Mouse (Mus musculus): ENCODE results near the gene D130043K22Rik. TPM values are rescaled to one million over a fixed set of nuclear protein-coding genes. Genes with fewer than 3 reads are reported as not detected.

The D130043K22Rik gene
- polyA plus RNA-seq, 1 experiment from 2014 or later, result 9.6 TPM

- no peak for ATAC-seq
- H3K27ac ChIP-seq (ENCODE audit: low read depth, low read length), result no peak overlapping the region
- no peak overlapping the region for H3K9ac ChIP-seq (ENCODE audit: low read depth, low read length)
- peaks cover 19% of the 10 kb centered on the region for H3K36me3 ChIP-seq (ENCODE audit: control insufficient read depth, insufficient read depth, low read length)
- 0 out of 2 replicates have a peak, but pooled peaks cover 4% of the 10 kb centered on the region for H3K9me3 ChIP-seq (ENCODE audit: control insufficient read depth, low read length)
- no peak overlapping the region for H3K4me3 ChIP-seq (ENCODE audit: low read length)
- no peaks in the 10 kb centered on the region for H3K4me1 ChIP-seq (ENCODE audit: control insufficient read depth, insufficient read depth, low read depth, low read length)
- no peaks in the 10 kb centered on the region for H3K27me3 ChIP-seq (replicated peaks; ENCODE audit: control insufficient read depth, insufficient read depth, low read length)
- 84% methylated on average over 6 of the region's 6 CpGs for WGBS
- no peak overlapping the region for H3K4me2 ChIP-seq (ENCODE audit: low read length)
Measured at GRCm38 (mm10) chr13:24880208-24880607, 35.3 kb downstream of the D130043K22Rik start.

GRCm38 (mm10) chr13:24880704-24881103 lies 35.8 kb downstream of the D130043K22Rik start:
- H3K27ac ChIP-seq (ENCODE audit: low read depth, low read length), result no peak overlapping the region
- 94% methylated on average over 5 of the region's 5 CpGs for WGBS
- H3K4me1 ChIP-seq (ENCODE audit: control insufficient read depth, insufficient read depth, low read depth, low read length), result no peaks in the 10 kb centered on the region
- H3K27me3 ChIP-seq (replicated peaks; ENCODE audit: control insufficient read depth, insufficient read depth, low read length), result no peaks in the 10 kb centered on the region
- H3K4me3 ChIP-seq (ENCODE audit: low read length), result no peak overlapping the region
- no peak overlapping the region for H3K4me2 ChIP-seq (ENCODE audit: low read length)
- ATAC-seq, result no peak
- H3K36me3 ChIP-seq (ENCODE audit: control insufficient read depth, insufficient read depth, low read length), result peaks cover 22% of the 10 kb centered on the region
- H3K9me3 ChIP-seq (ENCODE audit: control insufficient read depth, low read length), result 0 out of 2 replicates have a peak, but pooled peaks cover 4% of the 10 kb centered on the region
- no peak overlapping the region for H3K9ac ChIP-seq (ENCODE audit: low read depth, low read length)

GRCm38 (mm10) chr13:24882411-24882810 lies 37.5 kb downstream of the D130043K22Rik start:
- WGBS, result 95% methylated on average over 6 of the region's 6 CpGs
- no peaks in the 10 kb centered on the region for H3K4me1 ChIP-seq (ENCODE audit: control insufficient read depth, insufficient read depth, low read depth, low read length)
- H3K9ac ChIP-seq (ENCODE audit: low read depth, low read length), result no peak overlapping the region
- H3K4me2 ChIP-seq (ENCODE audit: low read length), result no peak overlapping the region
- H3K36me3 ChIP-seq (ENCODE audit: control insufficient read depth, insufficient read depth, low read length), result peaks cover 22% of the 10 kb centered on the region
- no peak overlapping the region for H3K4me3 ChIP-seq (ENCODE audit: low read length)
- ATAC-seq, result no peak
- H3K27me3 ChIP-seq (replicated peaks; ENCODE audit: control insufficient read depth, insufficient read depth, low read length), result no peaks in the 10 kb centered on the region
- no peak overlapping the region for H3K27ac ChIP-seq (ENCODE audit: low read depth, low read length)
- H3K9me3 ChIP-seq (ENCODE audit: control insufficient read depth, low read length), result 0 out of 2 replicates have a peak, but pooled peaks cover 4% of the 10 kb centered on the region

DNA sequence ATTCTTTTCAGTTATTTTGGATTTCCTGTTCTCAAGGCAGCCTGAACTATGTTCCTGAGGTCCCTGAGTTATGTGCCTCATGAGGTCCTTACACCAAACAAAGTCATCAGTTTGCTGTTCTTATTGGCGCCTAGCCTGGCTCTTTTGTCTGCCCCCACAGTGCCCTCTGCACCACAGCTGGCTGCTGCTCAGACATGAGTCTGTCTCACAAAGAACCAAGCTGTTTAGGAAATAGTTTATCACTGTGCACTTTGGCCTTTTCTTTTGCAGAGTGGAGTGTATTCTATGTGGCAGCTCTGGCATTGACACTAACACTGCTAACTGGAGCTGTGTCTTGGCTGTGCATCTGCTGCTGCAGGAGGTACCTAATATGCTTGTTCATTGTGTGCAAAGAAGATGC lies 44.6 kb downstream of the D130043K22Rik start:
- Histone ChIP-seq H3K9ac (ENCODE audit: low read depth, low read length) (no peak overlapping the region), H3K27ac (ENCODE audit: low read depth, low read length) (no peak overlapping the region), H3K4me3 (ENCODE audit: low read length) (no peak overlapping the region), H3K36me3 (ENCODE audit: control insufficient read depth, insufficient read depth, low read length) (peaks cover 7% of the 10 kb centered on the region), H3K4me1 (ENCODE audit: control insufficient read depth, insufficient read depth, low read depth, low read length) (no peaks in the 10 kb centered on the region), H3K4me2 (ENCODE audit: low read length) (no peak overlapping the region), H3K9me3 (ENCODE audit: control insufficient read depth, low read length) (no peaks in the 10 kb centered on the region), H3K27me3 (replicated peaks; ENCODE audit: control insufficient read depth, insufficient read depth, low read length) (no peaks in the 10 kb centered on the region)
- no peak for ATAC-seq
- 48% methylated on average over 1 of the region's 1 CpGs for WGBS

DNA sequence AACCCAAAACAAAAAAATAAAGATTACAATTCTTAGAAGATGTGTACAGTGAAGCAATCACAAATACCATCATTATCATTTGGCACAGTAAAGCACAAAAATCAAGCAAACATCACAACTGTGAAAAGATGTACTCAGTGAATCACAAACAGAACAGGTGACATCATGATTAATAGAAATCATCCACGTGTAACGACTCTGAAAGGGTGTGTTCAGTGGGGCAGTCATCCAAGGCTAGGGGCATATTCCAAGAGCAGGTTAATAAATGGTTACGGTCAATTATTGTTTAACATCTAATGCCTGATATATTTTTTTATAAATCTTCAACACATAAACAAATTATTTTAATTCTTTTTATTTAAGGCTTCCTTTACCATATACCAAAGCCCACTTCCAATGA lies 47.6 kb downstream of the D130043K22Rik start:
- H3K9ac ChIP-seq (ENCODE audit: low read depth, low read length), result no peak overlapping the region
- H3K9me3 ChIP-seq (ENCODE audit: control insufficient read depth, low read length), result no peaks in the 10 kb centered on the region
- H3K27me3 ChIP-seq (replicated peaks; ENCODE audit: control insufficient read depth, insufficient read depth, low read length), result no peaks in the 10 kb centered on the region
- no peak for ATAC-seq
- no peak overlapping the region for H3K4me2 ChIP-seq (ENCODE audit: low read length)
- H3K4me3 ChIP-seq (ENCODE audit: low read length), result no peak overlapping the region
- 0 out of 2 replicates have a peak, but pooled peaks cover 2% of the 10 kb centered on the region for H3K36me3 ChIP-seq (ENCODE audit: control insufficient read depth, insufficient read depth, low read length)
- no peaks in the 10 kb centered on the region for H3K4me1 ChIP-seq (ENCODE audit: control insufficient read depth, insufficient read depth, low read depth, low read length)
- no peak overlapping the region for H3K27ac ChIP-seq (ENCODE audit: low read depth, low read length)
- WGBS, result 88% methylated on average over 3 of the region's 3 CpGs

GRCm38 (mm10) chr13:24893880-24894279 lies 48.9 kb downstream of the D130043K22Rik start:
- Histone ChIP-seq H3K27ac (ENCODE audit: low read depth, low read length) (no peak overlapping the region), H3K36me3 (ENCODE audit: control insufficient read depth, insufficient read depth, low read length) (0 out of 2 replicates have a peak, but pooled peaks cover 2% of the 10 kb centered on the region), H3K27me3 (replicated peaks; ENCODE audit: control insufficient read depth, insufficient read depth, low read length) (no peaks in the 10 kb centered on the region), H3K4me1 (ENCODE audit: control insufficient read depth, insufficient read depth, low read depth, low read length) (no peaks in the 10 kb centered on the region), H3K9ac (ENCODE audit: low read depth, low read length) (no peak overlapping the region), H3K9me3 (ENCODE audit: control insufficient read depth, low read length) (no peaks in the 10 kb centered on the region), H3K4me2 (ENCODE audit: low read length) (no peak overlapping the region), H3K4me3 (ENCODE audit: low read length) (no peak overlapping the region)
- no peak for ATAC-seq
- 90% methylated on average over 2 of the region's 2 CpGs for WGBS

DNA sequence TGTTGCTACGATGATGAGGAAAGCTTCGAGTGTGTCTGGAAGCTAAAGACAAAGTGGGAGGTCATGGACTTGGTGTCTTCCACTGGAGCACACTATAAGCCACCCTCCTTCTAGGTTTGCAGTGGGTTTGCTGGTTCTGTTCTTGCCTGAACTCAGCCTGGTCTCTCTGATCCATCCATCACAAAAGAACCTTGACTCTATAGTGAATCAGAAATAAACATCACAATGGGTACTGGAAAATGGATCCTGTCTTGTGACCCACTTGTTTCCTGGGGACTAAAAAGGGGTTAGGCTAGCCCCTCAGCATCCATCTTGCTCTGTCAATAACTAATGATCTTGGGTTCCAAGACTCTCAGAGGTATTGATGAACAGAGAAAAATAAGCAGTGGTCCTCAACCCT lies 57.0 kb downstream of the D130043K22Rik start:
- no peaks in the 10 kb centered on the region for H3K9me3 ChIP-seq (ENCODE audit: control insufficient read depth, low read length)
- WGBS, result 93% methylated on average over 2 of the region's 2 CpGs
- H3K4me1 ChIP-seq (ENCODE audit: control insufficient read depth, insufficient read depth, low read depth, low read length), result no peaks in the 10 kb centered on the region
- H3K27ac ChIP-seq (ENCODE audit: low read depth, low read length), result no peak overlapping the region
- no peak overlapping the region for H3K9ac ChIP-seq (ENCODE audit: low read depth, low read length)
- no peaks in the 10 kb centered on the region for H3K27me3 ChIP-seq (replicated peaks; ENCODE audit: control insufficient read depth, insufficient read depth, low read length)
- ATAC-seq, result no peak
- peaks cover 7% of the 10 kb centered on the region for H3K36me3 ChIP-seq (ENCODE audit: control insufficient read depth, insufficient read depth, low read length)
- no peak overlapping the region for H3K4me3 ChIP-seq (ENCODE audit: low read length)
- H3K4me2 ChIP-seq (ENCODE audit: low read length), result no peak overlapping the region

DNA sequence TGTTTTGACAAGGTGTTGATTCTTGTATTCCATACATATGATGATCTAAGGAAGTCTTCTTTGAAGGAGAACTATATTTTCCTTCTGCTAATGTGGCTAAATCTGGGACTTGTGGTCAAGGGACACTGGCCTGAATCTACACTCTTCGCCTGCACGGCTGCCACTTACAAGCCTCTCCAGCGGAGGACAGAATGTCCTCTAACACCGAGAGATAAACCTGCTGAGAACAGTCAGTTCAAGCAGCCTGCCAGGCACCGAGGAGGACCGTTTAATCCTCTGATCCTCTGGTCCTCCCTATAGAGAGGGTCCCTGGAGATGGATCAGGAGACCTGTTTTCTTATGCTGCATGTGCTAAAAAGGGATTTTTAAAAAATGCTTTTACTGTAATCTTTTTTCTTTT lies 58.5 kb downstream of the D130043K22Rik start:
- Histone ChIP-seq H3K9me3 (ENCODE audit: control insufficient read depth, low read length) (no peaks in the 10 kb centered on the region), H3K4me1 (ENCODE audit: control insufficient read depth, insufficient read depth, low read depth, low read length) (no peaks in the 10 kb centered on the region), H3K27ac (ENCODE audit: low read depth, low read length) (no peak overlapping the region), H3K27me3 (replicated peaks; ENCODE audit: control insufficient read depth, insufficient read depth, low read length) (no peaks in the 10 kb centered on the region), H3K4me3 (ENCODE audit: low read length) (no peak overlapping the region), H3K9ac (ENCODE audit: low read depth, low read length) (no peak overlapping the region), H3K4me2 (ENCODE audit: low read length) (no peak overlapping the region), H3K36me3 (ENCODE audit: control insufficient read depth, insufficient read depth, low read length) (peaks cover 7% of the 10 kb centered on the region)
- WGBS, result 84% methylated on average over 6 of the region's 6 CpGs
- ATAC-seq, result no peak

DNA sequence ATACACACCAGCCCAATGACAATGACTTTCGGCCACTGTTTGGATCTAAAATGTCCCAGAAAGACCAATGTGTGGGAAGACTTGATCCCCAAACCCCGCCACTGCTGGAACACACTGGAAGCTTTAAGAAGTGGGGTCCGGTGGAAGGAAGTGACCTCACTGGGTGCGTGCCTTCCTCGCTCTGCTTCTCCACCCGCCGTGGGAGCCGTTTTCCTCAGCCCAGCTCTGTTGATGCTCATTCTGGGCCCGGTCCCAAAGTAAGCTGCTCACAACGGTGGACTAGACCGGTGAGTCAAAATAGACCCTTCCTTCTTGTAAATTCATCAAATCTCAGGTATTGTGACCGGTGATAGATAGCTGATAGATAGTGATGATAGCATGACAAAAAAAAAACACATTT lies 60.5 kb downstream of the D130043K22Rik start:
- 89% methylated on average over 12 of the region's 12 CpGs for WGBS
- Histone ChIP-seq H3K27me3 (replicated peaks; ENCODE audit: control insufficient read depth, insufficient read depth, low read length) (no peaks in the 10 kb centered on the region), H3K4me2 (ENCODE audit: low read length) (no peak overlapping the region), H3K27ac (ENCODE audit: low read depth, low read length) (no peak overlapping the region), H3K9ac (ENCODE audit: low read depth, low read length) (no peak overlapping the region), H3K9me3 (ENCODE audit: control insufficient read depth, low read length) (no peaks in the 10 kb centered on the region), H3K4me1 (ENCODE audit: control insufficient read depth, insufficient read depth, low read depth, low read length) (no peaks in the 10 kb centered on the region), H3K36me3 (ENCODE audit: control insufficient read depth, insufficient read depth, low read length) (peaks cover 5% of the 10 kb centered on the region), H3K4me3 (ENCODE audit: low read length) (no peak overlapping the region)
- no peak for ATAC-seq
